Mouse (Mus musculus) MEL (cell line): Measurements from ENCODE around the gene Zfp648.

Experiments
- BHLHE40 ChIP-seq: IDR thresholded peaks from 2 replicates; pipeline ENCODE4 v1.6.1; 2012; ENCODE audit warnings: low read depth, mild to moderate bottlenecking, inconsistent platforms, low read length, improper control_type of control experiment, borderline replicate concordance
- CHD2 ChIP-seq: IDR thresholded peaks from 2 replicates; pipeline ENCODE4 v1.6.1; 2011; ENCODE audit warnings: low read length, improper control_type of control experiment
- CTCF ChIP-seq, 3 experiments: IDR thresholded peaks in 2 of 3; conservative IDR thresholded peaks in 1 of 3; 2 replicates each; pipeline ENCODE4 v1.5.1; 2011 to 2012; ENCODE audit warnings: low read length in 3 of 3, low read depth in 2 of 3, mild to moderate bottlenecking in 2 of 3, improper control_type of control experiment in 1 of 3, inconsistent platforms in 1 of 3, mixed read lengths in 1 of 3, moderate library complexity in 1 of 3; ENCODE audit not compliant: control insufficient read depth in 1 of 3, insufficient read depth in 1 of 3, poor library complexity in 1 of 3, severe bottlenecking in 1 of 3
- GATA1 ChIP-seq: IDR thresholded peaks from 2 replicates; pipeline ENCODE4 v1.6.1; 2011; ENCODE audit warnings: low read depth, low read length, improper control_type of control experiment
- JUND ChIP-seq: IDR thresholded peaks from 2 replicates; pipeline ENCODE4 v1.6.1; 2011; ENCODE audit warnings: low read depth, mild to moderate bottlenecking, improper control_type of control experiment, low read length
- KAT2A ChIP-seq: conservative IDR thresholded peaks from 2 replicates; pipeline ENCODE4 v1.6.1; 2012; ENCODE audit warnings: low read depth, low read length, improper control_type of control experiment, inconsistent platforms
- NRF1 ChIP-seq: IDR thresholded peaks from 2 replicates; pipeline ENCODE4 v1.6.1; 2014; ENCODE audit warnings: low read depth, mild to moderate bottlenecking, inconsistent platforms, low read length, improper control_type of control experiment, moderate library complexity; ENCODE audit not compliant: poor library complexity, insufficient read depth, severe bottlenecking
- POLR2A ChIP-seq, 2 experiments: IDR thresholded peaks; 2 replicates each; pipeline ENCODE4 v1.6.1; 2011 to 2012; ENCODE audit warnings: low read length in 2 of 2, mild to moderate bottlenecking in 2 of 2, control low read depth in 1 of 2, improper control_type of control experiment in 1 of 2, low read depth in 1 of 2, moderate library complexity in 1 of 2; ENCODE audit not compliant: control insufficient read depth in 1 of 2, insufficient read depth in 1 of 2, poor library complexity in 1 of 2
- SMC3 ChIP-seq: IDR thresholded peaks from 2 replicates; pipeline ENCODE4 v1.6.1; 2011; ENCODE audit warnings: low read depth, low read length, improper control_type of control experiment
- TAL1 ChIP-seq: IDR thresholded peaks from 2 replicates; pipeline ENCODE4 v1.6.1; 2012; ENCODE audit warnings: mild to moderate bottlenecking, inconsistent platforms, low read length, moderate library complexity, mixed read lengths
- TBP ChIP-seq: IDR thresholded peaks from 2 replicates; pipeline ENCODE4 v1.8.0; 2011; ENCODE audit warnings: low read depth, low read length, improper control_type of control experiment
- TCF12 ChIP-seq: IDR thresholded peaks from 2 replicates; pipeline ENCODE4 v1.6.1; 2014; ENCODE audit warnings: low read depth, mild to moderate bottlenecking, inconsistent platforms, low read length, improper control_type of control experiment, moderate library complexity
- USF1 ChIP-seq: IDR thresholded peaks from 2 replicates; pipeline ENCODE4 v1.6.1; 2014; ENCODE audit warnings: low read depth, mild to moderate bottlenecking, inconsistent platforms, low read length, improper control_type of control experiment, moderate library complexity

GRCm38 (mm10) chr1:154198896-154199295, 2.1 kb upstream of the Zfp648 start:
- TF ChIP-seq NRF1, result no peak
- TF ChIP-seq CTCF (IDR thresholded peaks at IDR 0.05 in 2 of 3, conservative IDR thresholded peaks at IDR 0.05 in 1 of 3; ENCODE audit: control insufficient read depth in 1 of 3, insufficient read depth in 1 of 3, low read depth in 2 of 3, low read length in 3 of 3, poor library complexity in 1 of 3, severe bottlenecking in 1 of 3), result no peak
- no peak for TF ChIP-seq POLR2A (IDR thresholded peaks at IDR 0.05; ENCODE audit: control insufficient read depth in 1 of 2, insufficient read depth in 1 of 2, low read depth in 1 of 2, low read length in 2 of 2, poor library complexity in 1 of 2)
- TF ChIP-seq CHD2, result no peak
- no peak for TF ChIP-seq JUND
- no peak for TF ChIP-seq SMC3
- no peak for TF ChIP-seq USF1
- no peak for TF ChIP-seq TCF12
- no peak for TF ChIP-seq KAT2A
- no peak for TF ChIP-seq BHLHE40
- TF ChIP-seq TAL1, result no peak
- TF ChIP-seq GATA1, result no peak
- no peak for TF ChIP-seq TBP
